Mouse (Mus musculus): ENCODE measurements around the gene Dnah17.

GRCm38 (mm10) chr11:117977694-117978360 lies 152.6 kb downstream of the Dnah17 start:
- TF ChIP-seq ZC3H11A (IDR thresholded peaks at IDR 0.05; ENCODE audit: borderline replicate concordance, low read depth, low read length) = no peak
- no peak for TF ChIP-seq HCFC1 (IDR thresholded peaks at IDR 0.05; ENCODE audit: borderline replicate concordance, insufficient read depth, low read length)
- TF ChIP-seq CHD2 (IDR thresholded peaks at IDR 0.05; ENCODE audit: low read depth, low read length) = no peak
- peak; percentile 66; the same call in 1 of the 2 replicates for TF ChIP-seq ZNF384 (IDR thresholded peaks at IDR 0.05; ENCODE audit: low read depth, low read length)

Data from ES-E14 (cell line).